Mouse (Mus musculus) erythroblast, adult 5-6 weeks (primary cell): ENCODE measurements around the gene Gm20388. TPM values are rescaled to one million over a fixed set of nuclear protein-coding genes. Genes with fewer than 3 reads are reported as not detected.

Experiments
- ATAC-seq: replicated peaks from 2 replicates; pipeline ENCODE4 v1.8.0; 2016; ENCODE audit warnings: moderate number of reproducible peaks, mild to moderate bottlenecking, moderate TSS enrichment, inconsistent platforms; ENCODE audit not compliant: poor library complexity, low FRiP score, severe bottlenecking
- total RNA-seq, 2 experiments: library from RNA; stranded (forward) in 1 of 2; stranded (reverse) in 1 of 2; fragments of 150-400 nt in 1 of 2; fragments of 200-764, 138-1000 nt in 1 of 2; gene quantifications; 2 replicates each; pipeline versions ENCODE4 v1.2.3 to v1.2.4; 2015 to 2017; ENCODE audit warnings: low replicate concordance in 2 of 2

Gene Gm20388
- total RNA-seq, 2 experiments from 2014 or later, result 2.9 to 7.8 TPM

GRCm38 (mm10) chr8:124310509-124310908 lies 4399.9 kb downstream of the Gm20388 start:
- no peak for ATAC-seq

- no peak for ATAC-seq
Measured at GRCm38 (mm10) chr8:124311111-124311510, 4400.5 kb downstream of the Gm20388 start.

- no peak for ATAC-seq
Measured at GRCm38 (mm10) chr8:124311723-124312122, 4401.1 kb downstream of the Gm20388 start.

- ATAC-seq, result no peak
Measured at GRCm38 (mm10) chr8:124312228-124312627, 4401.6 kb downstream of the Gm20388 start.

- ATAC-seq, result no peak
Measured at GRCm38 (mm10) chr8:124314803-124315202, 4404.2 kb downstream of the Gm20388 start.

GRCm38 (mm10) chr8:124316466-124317136 lies 4406.0 kb downstream of the Gm20388 start:
- ATAC-seq, result no peak

- ATAC-seq, result no peak
Measured at GRCm38 (mm10) chr8:124317191-124317682, 4406.6 kb downstream of the Gm20388 start.

- no peak for ATAC-seq
Measured at GRCm38 (mm10) chr8:124317821-124318220, 4407.2 kb downstream of the Gm20388 start.

GRCm38 (mm10) chr8:124318612-124319315 lies 4408.1 kb downstream of the Gm20388 start:
- ATAC-seq, result no peak

GRCm38 (mm10) chr8:124319316-124319652 lies 4408.6 kb downstream of the Gm20388 start:
- ATAC-seq, result no peak

- ATAC-seq, result no peak
Measured at GRCm38 (mm10) chr8:124321227-124321840, 4410.7 kb downstream of the Gm20388 start.

- no peak for ATAC-seq
Measured at GRCm38 (mm10) chr8:124323356-124323755, 4412.7 kb downstream of the Gm20388 start.

GRCm38 (mm10) chr8:124328259-124328658 lies 4417.6 kb downstream of the Gm20388 start:
- ATAC-seq, result no peak

GRCm38 (mm10) chr8:124329690-124330089 lies 4419.0 kb downstream of the Gm20388 start:
- ATAC-seq, result no peak

- ATAC-seq, result no peak
Measured at GRCm38 (mm10) chr8:124330433-124330832, 4419.8 kb downstream of the Gm20388 start.

GRCm38 (mm10) chr8:124331094-124331493 lies 4420.5 kb downstream of the Gm20388 start:
- ATAC-seq, result no peak

GRCm38 (mm10) chr8:124331706-124332105 lies 4421.1 kb downstream of the Gm20388 start:
- no peak for ATAC-seq

- ATAC-seq, result no peak
Measured at GRCm38 (mm10) chr8:124336302-124336701, 4425.7 kb downstream of the Gm20388 start.

- ATAC-seq, result no peak
Measured at GRCm38 (mm10) chr8:124339742-124340141, 4429.1 kb downstream of the Gm20388 start.

- no peak for ATAC-seq
Measured at GRCm38 (mm10) chr8:124340360-124341068, 4429.9 kb downstream of the Gm20388 start.
